Mouse (Mus musculus): ENCODE data around the gene Dusp6. TPM values are rescaled to one million over a fixed set of nuclear protein-coding genes. Genes with fewer than 3 reads are reported as not detected.

Dusp6 gene
- polyA plus RNA-seq, 1 experiment: 30.8 TPM

- Histone ChIP-seq H3K27me3 (ENCODE audit: control insufficient read depth, insufficient read depth, low read length) (no peaks in the 10 kb centered on the region), H3K4me1 (ENCODE audit: control insufficient read depth, insufficient read depth, insufficient read length) (peaks cover 11% of the 10 kb centered on the region; the same call in 1 of the 2 replicates)
- TF ChIP-seq POLR2A (IDR thresholded peaks at IDR 0.05; ENCODE audit: low read depth, low read length): no peak
- no peak for TF ChIP-seq CTCF (IDR thresholded peaks at IDR 0.05; ENCODE audit: extremely low read depth, insufficient read depth, insufficient read length, insufficient replicate concordance)
Measured at GRCm38 (mm10) chr10:99261151-99261635, 1.8 kb upstream of the Dusp6 start.

GRCm38 (mm10) chr10:99261636-99262318, 1.3 kb upstream of the Dusp6 start:
- under 1% methylated on average over 61 of the region's 62 CpGs for WGBS

More at GRCm38 (mm10) chr10:99261151-99261635, 1.8 kb upstream of the Dusp6 start:
- Histone ChIP-seq H3K27ac (ENCODE audit: insufficient read depth, low read length) (peak overlapping the region; percentile 99), H3K36me3 (ENCODE audit: control insufficient read depth, insufficient read depth, low read length) (peaks cover under 1% of the 10 kb centered on the region; the same call in 1 of the 2 replicates), H3K4me3 (ENCODE audit: extremely low read depth, insufficient read depth, insufficient read length) (peak overlapping the region; percentile 92)
- peak in 1 of 2 experiments; percentile 67 for DNase-seq (ENCODE audit: low read depth in 1 of 2, low spot score in 2 of 2)
- under 1% methylated on average over 30 of the region's 30 CpGs for WGBS

GRCm38 (mm10) chr10:99262319-99262866, 638 bp upstream of the Dusp6 start:
- Histone ChIP-seq H3K4me3 (ENCODE audit: extremely low read depth, insufficient read depth, insufficient read length) (peak overlapping the region; percentile 92), H3K4me1 (ENCODE audit: control insufficient read depth, insufficient read depth, insufficient read length) (peaks cover 13% of the 10 kb centered on the region; the same call in 1 of the 2 replicates), H3K27ac (ENCODE audit: insufficient read depth, low read length) (peak overlapping the region; percentile 99), H3K27me3 (ENCODE audit: control insufficient read depth, insufficient read depth, low read length) (no peaks in the 10 kb centered on the region), H3K36me3 (ENCODE audit: control insufficient read depth, insufficient read depth, low read length) (peaks cover 3% of the 10 kb centered on the region; the same call in 1 of the 2 replicates)
- WGBS: under 1% methylated on average over 20 of the region's 20 CpGs
- DNase-seq (ENCODE audit: low read depth in 1 of 2, low spot score in 2 of 2): no peak
- TF ChIP-seq POLR2A (IDR thresholded peaks at IDR 0.05; ENCODE audit: low read depth, low read length) (no peak; the same call in 1 of the 2 replicates), CTCF (IDR thresholded peaks at IDR 0.05; ENCODE audit: extremely low read depth, insufficient read depth, insufficient read length, insufficient replicate concordance) (no peak)

More at GRCm38 (mm10) chr10:99261636-99262318, 1.3 kb upstream of the Dusp6 start:
- peaks cover 3% of the 10 kb centered on the region; the same call in 1 of the 2 replicates for H3K36me3 ChIP-seq (ENCODE audit: control insufficient read depth, insufficient read depth, low read length)
- TF ChIP-seq POLR2A (IDR thresholded peaks at IDR 0.05; ENCODE audit: low read depth, low read length): peak; percentile 44; the same call in 1 of the 2 replicates
- no peak for TF ChIP-seq CTCF (IDR thresholded peaks at IDR 0.05; ENCODE audit: extremely low read depth, insufficient read depth, insufficient read length, insufficient replicate concordance)
- H3K27me3 ChIP-seq (ENCODE audit: control insufficient read depth, insufficient read depth, low read length): no peaks in the 10 kb centered on the region
- H3K27ac ChIP-seq (ENCODE audit: insufficient read depth, low read length): peak overlapping the region; percentile 99
- peak overlapping the region; percentile 92 for H3K4me3 ChIP-seq (ENCODE audit: extremely low read depth, insufficient read depth, insufficient read length)
- H3K4me1 ChIP-seq (ENCODE audit: control insufficient read depth, insufficient read depth, insufficient read length): peaks cover 13% of the 10 kb centered on the region; the same call in 1 of the 2 replicates
- peak; percentile 74 to 86 for DNase-seq (ENCODE audit: low read depth in 1 of 2, low spot score in 2 of 2)

GRCm38 (mm10) chr10:99263419-99264221, 589 bp downstream of the Dusp6 start:
- under 1% methylated on average over 66 of the region's 66 CpGs for WGBS
- H3K4me3 ChIP-seq (ENCODE audit: extremely low read depth, insufficient read depth, insufficient read length): peak overlapping the region; percentile 92
- peak overlapping the region; percentile 99 for H3K27ac ChIP-seq (ENCODE audit: insufficient read depth, low read length)
- peaks cover 6% of the 10 kb centered on the region; the same call in 1 of the 2 replicates for H3K4me1 ChIP-seq (ENCODE audit: control insufficient read depth, insufficient read depth, insufficient read length)
- TF ChIP-seq POLR2A (IDR thresholded peaks at IDR 0.05; ENCODE audit: low read depth, low read length) (no peak; the same call in 1 of the 2 replicates), CTCF (IDR thresholded peaks at IDR 0.05; ENCODE audit: extremely low read depth, insufficient read depth, insufficient read length, insufficient replicate concordance) (no peak)
- H3K27me3 ChIP-seq (ENCODE audit: control insufficient read depth, insufficient read depth, low read length): no peaks in the 10 kb centered on the region
- DNase-seq (ENCODE audit: low read depth in 1 of 2, low spot score in 2 of 2): peak in 1 of 2 experiments; percentile 41
- H3K36me3 ChIP-seq (ENCODE audit: control insufficient read depth, insufficient read depth, low read length): peaks cover 3% of the 10 kb centered on the region; the same call in 1 of the 2 replicates

GRCm38 (mm10) chr10:99264301-99265010, 1.4 kb downstream of the Dusp6 start:
- peak in 1 of 2 experiments; percentile 23 for DNase-seq (ENCODE audit: low read depth in 1 of 2, low spot score in 2 of 2)
- no peaks in the 10 kb centered on the region for H3K27me3 ChIP-seq (ENCODE audit: control insufficient read depth, insufficient read depth, low read length)
- H3K4me1 ChIP-seq (ENCODE audit: control insufficient read depth, insufficient read depth, insufficient read length): peaks cover 12% of the 10 kb centered on the region; the same call in 1 of the 2 replicates
- H3K36me3 ChIP-seq (ENCODE audit: control insufficient read depth, insufficient read depth, low read length): peaks cover 3% of the 10 kb centered on the region; the same call in 1 of the 2 replicates
- WGBS: 2% methylated on average over 26 of the region's 26 CpGs
- peak overlapping the region; percentile 92 for H3K4me3 ChIP-seq (ENCODE audit: extremely low read depth, insufficient read depth, insufficient read length)
- peak overlapping the region; percentile 99 for H3K27ac ChIP-seq (ENCODE audit: insufficient read depth, low read length)
- TF ChIP-seq CTCF (IDR thresholded peaks at IDR 0.05; ENCODE audit: extremely low read depth, insufficient read depth, insufficient read length, insufficient replicate concordance) (no peak), POLR2A (IDR thresholded peaks at IDR 0.05; ENCODE audit: low read depth, low read length) (no peak)
